Mouse (Mus musculus) layer of hippocampus, adult 2 months (tissue): ENCODE data around the gene Serpinb11. TPM values are rescaled to one million over a fixed set of nuclear protein-coding genes. Genes with fewer than 3 reads are reported as not detected.
A peak's percentile ranks its signal among the peaks of the same experiment; 100 is the strongest.

ENCODE experiments used
- DNase-seq, 2 experiments: peaks; one replicate each; pipeline ENCODE4 v3.0.0; 2022; ENCODE audit warnings: low spot score in 2 of 2
- H3K27ac ChIP-seq: fragments of 200-600 bp; 2 replicates; pipeline ENCODE4 v1.8.1; 2022
- H3K4me3 ChIP-seq: fragments of 200-600 bp; 2 replicates; pipeline ENCODE4 v1.8.1; 2022; ENCODE audit warnings: mild to moderate bottlenecking
- CTCF ChIP-seq: fragments of 200-600 bp; conservative IDR thresholded peaks from 2 replicates; pipeline ENCODE4 v1.8.1; 2022; ENCODE audit warnings: antibody characterized with exemption, mild to moderate bottlenecking, moderate library complexity
- long read RNA-seq, 2 experiments: library from polyadenylated mRNA; stranded (forward); transcript quantifications; one replicate each; pipeline ENCODE4 v2.0.0; 2021; ENCODE audit warnings: borderline mapping rate in 2 of 2
- total RNA-seq, 2 experiments: library from RNA; stranded (reverse); gene quantifications; 2 replicates each; pipeline ENCODE4 v1.2.3; 2021

Serpinb11 gene
- not detected for total RNA-seq
- long read RNA-seq, experiment 1: 0 reads
- long read RNA-seq, experiment 2: 0 reads

GRCm38 (mm10) chr1:107360898-107361297 is at the start of gene Serpinb11:
Serpinb11 (plus strand) TSS chr1:107361198.
- H3K27ac ChIP-seq: no peak within 1 kb of the TSS
- DNase-seq: no peak
- TF ChIP-seq CTCF: no peak
- H3K4me3 ChIP-seq: no peak within 1 kb of the TSS

- no peak for TF ChIP-seq CTCF
- no peak overlapping the region for H3K4me3 ChIP-seq
- no peak overlapping the region for H3K27ac ChIP-seq
- no peak for DNase-seq
Measured at GRCm38 (mm10) chr1:107345979-107346378, 15.0 kb upstream of the Serpinb11 start.

GRCm38 (mm10) chr1:107346788-107347187 is 14.2 kb upstream of the Serpinb11 start:
- no peak for TF ChIP-seq CTCF
- no peak overlapping the region for H3K4me3 ChIP-seq
- H3K27ac ChIP-seq: no peak overlapping the region
- no peak for DNase-seq

- TF ChIP-seq CTCF: no peak
- Histone ChIP-seq H3K27ac (no peak overlapping the region), H3K4me3 (no peak overlapping the region)
- no peak for DNase-seq
Measured at GRCm38 (mm10) chr1:107350392-107350791, 10.6 kb upstream of the Serpinb11 start.

- DNase-seq: no peak
- TF ChIP-seq CTCF: no peak
- H3K27ac ChIP-seq: no peak overlapping the region
- no peak overlapping the region for H3K4me3 ChIP-seq
Measured at GRCm38 (mm10) chr1:107351115-107351514, 9.9 kb upstream of the Serpinb11 start.

- DNase-seq: no peak
- Histone ChIP-seq H3K27ac (no peak overlapping the region), H3K4me3 (no peak overlapping the region)
- peak; percentile 70 for TF ChIP-seq CTCF
Measured at GRCm38 (mm10) chr1:107353046-107353445, 8.0 kb upstream of the Serpinb11 start.

GRCm38 (mm10) chr1:107365973-107366372 is 5.0 kb downstream of the Serpinb11 start:
- no peak for DNase-seq
- no peak overlapping the region for H3K4me3 ChIP-seq
- TF ChIP-seq CTCF: no peak
- H3K27ac ChIP-seq: no peak overlapping the region

- no peak overlapping the region for H3K4me3 ChIP-seq
- H3K27ac ChIP-seq: no peak overlapping the region
- no peak for TF ChIP-seq CTCF
- no peak for DNase-seq
Measured at GRCm38 (mm10) chr1:107368944-107369343, 7.9 kb downstream of the Serpinb11 start.

- DNase-seq: no peak
- TF ChIP-seq CTCF: no peak
- Histone ChIP-seq H3K4me3 (no peak overlapping the region), H3K27ac (no peak overlapping the region)
Measured at GRCm38 (mm10) chr1:107376952-107377351, 16.0 kb downstream of the Serpinb11 start.

GRCm38 (mm10) chr1:107378368-107378767 is 17.4 kb downstream of the Serpinb11 start:
- Histone ChIP-seq H3K27ac (no peak overlapping the region), H3K4me3 (no peak overlapping the region)
- no peak for TF ChIP-seq CTCF

GRCm38 (mm10) chr1:107381491-107381890 is 20.5 kb downstream of the Serpinb11 start:
- TF ChIP-seq CTCF: no peak
- no peak overlapping the region for H3K27ac ChIP-seq
- no peak for DNase-seq

More at GRCm38 (mm10) chr1:107378368-107378767, 17.4 kb downstream of the Serpinb11 start:
- no peak for DNase-seq

GRCm38 (mm10) chr1:107382404-107382803 is 21.4 kb downstream of the Serpinb11 start:
- no peak for TF ChIP-seq CTCF
- no peak overlapping the region for H3K27ac ChIP-seq
- no peak for DNase-seq
- H3K4me3 ChIP-seq: no peak overlapping the region

More at GRCm38 (mm10) chr1:107381491-107381890, 20.5 kb downstream of the Serpinb11 start:
- H3K4me3 ChIP-seq: no peak overlapping the region

GRCm38 (mm10) chr1:107384532-107384931 is 23.5 kb downstream of the Serpinb11 start:
- H3K27ac ChIP-seq: no peak overlapping the region
- no peak for TF ChIP-seq CTCF
- no peak overlapping the region for H3K4me3 ChIP-seq
- DNase-seq: no peak

- no peak for DNase-seq
- TF ChIP-seq CTCF: no peak
- Histone ChIP-seq H3K4me3 (no peak overlapping the region), H3K27ac (no peak overlapping the region)
Measured at GRCm38 (mm10) chr1:107389753-107390152, 28.8 kb downstream of the Serpinb11 start.

GRCm38 (mm10) chr1:107397481-107397880 is 36.5 kb downstream of the Serpinb11 start:
- Histone ChIP-seq H3K27ac (no peak overlapping the region), H3K4me3 (no peak overlapping the region)
- DNase-seq: no peak
- no peak for TF ChIP-seq CTCF
